Mouse (Mus musculus) left cerebral cortex, adult 6 months (tissue): ENCODE data around the gene A430005L14Rik. TPM values are rescaled to one million over a fixed set of nuclear protein-coding genes. Genes with fewer than 3 reads are reported as not detected.

ENCODE experiments used
- long read RNA-seq, 2 experiments: library from polyadenylated mRNA; unstranded; transcript quantifications; one replicate each; pipeline ENCODE4 v2.0.0; 2019 to 2020
- polyA plus RNA-seq: library from polyadenylated mRNA; unstranded; fragments of <200 nt; fragmentation: Nextera tagmentation; gene quantifications from 2 replicates; pipeline ENCODE4 v1.2.3, GENCODE M21; 2021

Gene A430005L14Rik
- 46.1 and 56.7 TPM in 2 replicates for polyA plus RNA-seq
- long read RNA-seq, experiment 1, transcript A430005L14Rik-201 (4 exons, 1,098 nt): major isoform, 48 of 59 reads
- long read RNA-seq, experiment 1, transcript A430005L14Rik-207 (4 exons, 940 nt): minor isoform, 8 of 59 reads
- long read RNA-seq, experiment 1, partial matches to known transcripts: 2 of 59 reads
- long read RNA-seq, experiment 1, other reads (novel, unspliced or antisense): 1 of 59 reads
- long read RNA-seq, experiment 2, transcript A430005L14Rik-207 (4 exons, 940 nt): minor isoform, 8 of 64 reads
- long read RNA-seq, experiment 2, transcript A430005L14Rik-201 (4 exons, 1,098 nt): major isoform, 47 of 64 reads
- long read RNA-seq, experiment 2, partial matches to known transcripts: 7 of 64 reads
- long read RNA-seq, experiment 2, other reads (novel, unspliced or antisense): 2 of 64 reads

GRCm38 (mm10) chr4:153956569-153957405 lies at the start of gene A430005L14Rik:
TSS of gene A430005L14Rik (plus strand) at chr4:153957237.

GRCm38 (mm10) chr4:153974431-153975291 lies 17.6 kb downstream of the A430005L14Rik start, which contains the start of the genes Dffb and Cep104:
TSS of gene Dffb (minus strand) at chr4:153975126.
TSS of gene Cep104 (plus strand) at chr4:153975194.

Other genes with a start within 250 kb of the A430005L14Rik start
- 2.0 and 2.6 TPM in 2 replicates for gene Dffb, start 17.9 kb downstream of the A430005L14Rik start, polyA plus RNA-seq
- 10.7 and 12.6 TPM in 2 replicates for gene Cep104, start 18.0 kb downstream of the A430005L14Rik start, polyA plus RNA-seq
- gene Lrrc47, start 54.5 kb downstream of the A430005L14Rik start, polyA plus RNA-seq: 4.3 and 11.4 TPM in 2 replicates
- gene Smim1, start 69.0 kb downstream of the A430005L14Rik start, polyA plus RNA-seq: 40.7 and 47.5 TPM in 2 replicates
- gene Ccdc27, start 85.4 kb downstream of the A430005L14Rik start, polyA plus RNA-seq: not detected in 2 replicates
- 0.18 and 0.24 TPM in 2 replicates for gene Trp73, start 183.0 kb downstream of the A430005L14Rik start, polyA plus RNA-seq
- 30.8 and 36.2 TPM in 2 replicates for gene Wrap73, start 185.1 kb downstream of the A430005L14Rik start, polyA plus RNA-seq
- gene Tprgl, start 203.4 kb downstream of the A430005L14Rik start, polyA plus RNA-seq: 49.5 and 359 TPM in 2 replicates
- gene Megf6, start 213.5 kb downstream of the A430005L14Rik start, polyA plus RNA-seq: 0.59 and 0.65 TPM in 2 replicates